7 mouse cellular contexts compared by ENCODE assay signal in the genomic region with DNA sequence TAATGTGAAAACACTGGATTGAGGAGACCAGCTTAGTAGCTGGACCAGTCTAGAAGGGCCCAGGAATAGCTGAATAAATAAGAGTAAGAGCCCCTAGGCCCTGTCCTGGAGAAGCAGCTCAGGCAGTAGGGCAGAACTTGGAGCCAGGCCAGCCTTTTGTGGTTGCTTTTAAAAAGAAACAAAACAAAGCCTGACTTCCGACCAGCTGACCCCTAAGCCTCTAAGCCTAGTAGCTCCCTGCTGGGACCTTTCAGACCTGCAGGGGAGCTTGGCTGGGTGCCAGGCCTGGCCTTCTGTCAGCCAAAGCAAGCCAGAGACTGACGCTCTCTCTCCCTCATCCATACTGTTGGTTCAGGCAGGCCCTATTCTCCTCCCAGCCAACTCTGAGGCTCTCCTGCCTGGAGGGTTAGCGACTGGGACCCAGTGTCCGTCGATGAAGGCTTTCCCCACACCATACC.
DNase-seq lines count a peak whose midpoint lies in the region; ATAC-seq lines count a peak whose summit lies in the region.

No protein-coding gene starts in this region.

- 47% methylated on average over 5 of the region's 5 CpGs for WGBS in limb, embryonic 10.5 days
- 7% methylated on average over 5 of the region's 5 CpGs for WGBS in midbrain, embryonic 11.5 days

- H3K9ac ChIP-seq in midbrain, embryonic 11.5 days (ENCODE audit: low read length): no peak overlapping the region

- no peak overlapping the region for H3K4me2 ChIP-seq in midbrain, embryonic 11.5 days

- peaks cover 13% of the 10 kb centered on the region; the same call in 1 of the 2 replicates for H3K4me1 ChIP-seq in limb, embryonic 10.5 days
- peaks cover 8% of the 10 kb centered on the region; the same call in 1 of the 2 replicates for H3K4me1 ChIP-seq in midbrain, embryonic 11.5 days (ENCODE audit: control insufficient read depth, insufficient read depth, low read length)

- peak; percentile 90 for DNase-seq in adrenal gland, adult 2 months
- DNase-seq in embryo, embryonic 11.5 days (ENCODE audit: low read depth, low spot score): peak; percentile 59
- peak; percentile 88 for DNase-seq in kidney, adult 11 months
- DNase-seq in limb, embryonic 10.5 days (ENCODE audit: low spot score): peak; percentile 43
- DNase-seq in midbrain, embryonic 11.5 days (ENCODE audit: low spot score, missing footprints): peak; percentile 94
- peak; percentile 44 to 54 for DNase-seq in right cerebral cortex, postnatal 36 days (ENCODE audit: low spot score in 2 of 2)

- peaks cover 3% of the 10 kb centered on the region; the same call in 1 of the 2 replicates for H3K36me3 ChIP-seq in limb, embryonic 10.5 days
- H3K36me3 ChIP-seq in midbrain, embryonic 11.5 days (ENCODE audit: control insufficient read depth, insufficient read depth, low read length): no peaks in the 10 kb centered on the region

- no peaks in the 10 kb centered on the region for H3K9me3 ChIP-seq in limb, embryonic 10.5 days (replicated peaks)
- H3K9me3 ChIP-seq in midbrain, embryonic 11.5 days (ENCODE audit: control insufficient read depth, low read length): no peaks in the 10 kb centered on the region

- peak overlapping the region; percentile 56; the same call in 1 of the 2 replicates for H3K27ac ChIP-seq in limb, embryonic 10.5 days
- no peak overlapping the region for H3K27ac ChIP-seq in midbrain, embryonic 11.5 days (ENCODE audit: low read depth, low read length)

- H3K27me3 ChIP-seq in limb, embryonic 10.5 days (ENCODE audit: low read depth, poor library complexity, severe bottlenecking): no peaks in the 10 kb centered on the region
- H3K27me3 ChIP-seq in midbrain, embryonic 11.5 days (ENCODE audit: control insufficient read depth, insufficient read depth, low read length): peaks cover 3% of the 10 kb centered on the region; the same call in 1 of the 2 replicates

- ATAC-seq in granulocyte monocyte progenitor cell, adult 5-6 weeks (replicated peaks; ENCODE audit: poor library complexity, severe bottlenecking): peak; percentile 66
- peak; percentile 87 for ATAC-seq in midbrain, embryonic 11.5 days (ENCODE audit: low FRiP score)

- H3K4me3 ChIP-seq in limb, embryonic 10.5 days: no peak overlapping the region
- no peak overlapping the region for H3K4me3 ChIP-seq in midbrain, embryonic 11.5 days (ENCODE audit: low read depth, low read length)

Comparison
In these comparisons a context has a peak if more than half of its experiments do, and no peak if none do; other contexts are left out.
1. DNase-seq: peak in every context shown above with its lines; median percentile 94 in midbrain, embryonic 11.5 days; 90 in adrenal gland, adult 2 months; 88 in kidney, adult 11 months; 59 in embryo, embryonic 11.5 days; 49 in right cerebral cortex, postnatal 36 days; 43 in limb, embryonic 10.5 days.